Mouse (Mus musculus): ENCODE results near the gene Pnkd.

DNA sequence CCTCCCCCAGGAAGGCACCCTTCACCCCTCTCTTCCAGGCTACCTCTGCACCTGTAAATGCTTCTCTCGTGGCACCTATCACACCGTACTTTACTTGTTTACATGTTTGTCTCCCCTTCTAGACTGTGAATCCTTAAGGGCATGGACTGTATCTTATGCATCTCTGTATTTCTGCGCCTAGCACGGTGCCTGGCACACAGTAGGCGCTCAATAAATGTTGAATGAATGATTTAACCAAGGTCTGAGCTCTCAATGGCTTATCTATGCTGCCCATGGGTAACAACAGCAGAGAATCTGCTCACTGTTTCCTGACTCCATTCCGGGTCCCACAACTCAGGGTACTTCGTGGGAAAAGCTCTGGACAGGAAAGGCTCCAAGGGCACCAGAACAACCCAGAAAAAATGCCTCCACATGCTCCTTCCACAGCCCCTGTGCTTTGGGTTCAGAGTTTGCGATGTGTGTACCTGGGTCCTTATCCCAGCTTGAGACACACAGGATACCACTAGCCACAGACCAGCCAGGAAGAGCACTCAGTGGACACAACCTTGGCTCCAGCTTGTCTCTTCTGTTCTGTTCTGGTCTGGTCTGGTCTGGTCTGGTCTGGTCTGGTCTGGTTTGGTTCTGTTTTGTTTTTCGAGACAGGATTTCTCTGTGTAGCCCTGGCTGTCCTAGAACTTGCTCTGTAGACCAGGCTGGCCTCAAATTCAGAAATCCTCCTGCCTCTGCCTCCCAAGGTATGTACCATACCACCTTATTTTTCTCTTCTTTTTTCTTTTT lies 68.9 kb downstream of the Pnkd start:
- no peak for TF ChIP-seq CTCF (IDR thresholded peaks at IDR 0.05; ENCODE audit: low read depth, low read length)
- TF ChIP-seq POLR2A (IDR thresholded peaks at IDR 0.05; ENCODE audit: insufficient read depth, low read length) = no peak

All from ES-Bruce4 (cell line).